Mouse (Mus musculus) embryonic facial prominence, embryonic 14.5 days (tissue): ENCODE data around the gene Emc3. TPM values are rescaled to one million over a fixed set of nuclear protein-coding genes. Genes with fewer than 3 reads are reported as not detected.

Experiments used
- microRNA-seq: library from miRNA; unstranded; fragments of <30 nt; microRNA quantifications from one replicate; pipeline ENCODE4, GENCODE M21; 2016; ENCODE audit warnings: borderline number of aligned reads
- polyA plus RNA-seq: library from polyadenylated mRNA; unstranded; fragments of >200 nt; fragmentation: Nextera tagmentation; extraction: Ambion mirVana; gene quantifications from 2 replicates; pipeline ENCODE4 v1.2.1, GENCODE M21; 2014

Gene Emc3
- polyA plus RNA-seq, 1 experiment from 2014 or later: 96.7 TPM

Small RNAs within 50 kb of the gene (microRNA-seq; reads per million reads assigned to microRNA genes)
- gene Gm23365: not detected

Other genes starting within 250 kb of the Emc3 start
- gene Cpne9, start 249.3 kb downstream of the Emc3 start, polyA plus RNA-seq: 0.13 and 0.29 TPM in 2 replicates
- 20.0 and 21.8 TPM in 2 replicates for gene Brpf1, start 224.5 kb downstream of the Emc3 start, polyA plus RNA-seq
- 9.9 and 11.2 TPM in 2 replicates for gene Ogg1, start 204.7 kb downstream of the Emc3 start, polyA plus RNA-seq
- 103 and 109 TPM in 2 replicates for gene Camk1, start 187.7 kb downstream of the Emc3 start, polyA plus RNA-seq
- 44.6 and 45.7 TPM in 2 replicates for gene Tada3, start 153.8 kb downstream of the Emc3 start, polyA plus RNA-seq
- gene Arpc4, start 153.5 kb downstream of the Emc3 start, polyA plus RNA-seq: 214 and 232 TPM in 2 replicates
- 3.3 and 5.4 TPM in 2 replicates for gene Ttll3, start 142.4 kb downstream of the Emc3 start, polyA plus RNA-seq
- 16.3 and 23.4 TPM in 2 replicates for gene Rpusd3, start 112.3 kb downstream of the Emc3 start, polyA plus RNA-seq
- 0.47 and 3.3 TPM in 2 replicates for gene Cidec, start 95.9 kb downstream of the Emc3 start, polyA plus RNA-seq
- 72.5 and 75.9 TPM in 2 replicates for gene Jagn1, start 89.1 kb downstream of the Emc3 start, polyA plus RNA-seq
- 3.6 and 5.6 TPM in 2 replicates for gene Il17re, start 73.2 kb downstream of the Emc3 start, polyA plus RNA-seq
- gene Il17rc, start 60.2 kb downstream of the Emc3 start, polyA plus RNA-seq: 15.7 and 20.2 TPM in 2 replicates
- gene Creld1, start 48.4 kb downstream of the Emc3 start, polyA plus RNA-seq: 24.8 and 25.3 TPM in 2 replicates
- 1.7 and 1.9 TPM in 2 replicates for gene Prrt3, start 29.7 kb downstream of the Emc3 start, polyA plus RNA-seq
- gene Fancd2, start within 50 bp of the Emc3 start, polyA plus RNA-seq: 7.5 and 7.8 TPM in 2 replicates
- gene Fancd2os, start 69.1 kb upstream of the Emc3 start, polyA plus RNA-seq: not detected in 2 replicates
- gene Brk1, start 73.1 kb upstream of the Emc3 start, polyA plus RNA-seq: 233 and 249 TPM in 2 replicates
- 48.7 and 53.0 TPM in 2 replicates for gene Vhl, start 92.3 kb upstream of the Emc3 start, polyA plus RNA-seq
- gene Irak2, start 106.8 kb upstream of the Emc3 start, polyA plus RNA-seq: 2.2 and 2.5 TPM in 2 replicates
- gene Tatdn2, start 165.4 kb upstream of the Emc3 start, polyA plus RNA-seq: 0.94 and 1.9 TPM in 2 replicates
- gene Ghrl, start 188.2 kb upstream of the Emc3 start, polyA plus RNA-seq: 0.61 TPM in 1 of 2 replicates, not detected in the other
- 301 and 324 TPM in 2 replicates for gene Sec13, start 209.1 kb upstream of the Emc3 start, polyA plus RNA-seq